Mouse (Mus musculus) forebrain, embryonic 11.5 days (tissue): Measurements from ENCODE around the gene Nrap. TPM values are rescaled to one million over a fixed set of nuclear protein-coding genes. Genes with fewer than 3 reads are reported as not detected.
"Not testable (repeated sequence)": the region's sequence is repeated elsewhere in the genome, so short reads cannot be mapped to it uniquely, and the experiment has no call there.

ENCODE experiments used
- ATAC-seq: fragments of 200-750 bp; cut with Nextera tagmentation; replicated peaks from 2 replicates; pipeline ENCODE4 v1.8.0; 2017; ENCODE audit warnings: moderate TSS enrichment; ENCODE audit not compliant: low FRiP score
- DNase-seq: peaks from one replicate; pipeline ENCODE4 v3.0.0-alpha.2; 2017; ENCODE audit warnings: low spot score
- H3K27ac ChIP-seq: fragments of 300-500 bp; sonication (generic); 2 replicates; pipeline ENCODE4 v1.5.1; 2014; ENCODE audit warnings: low read depth, low read length
- H3K27me3 ChIP-seq: fragments of 300-500 bp; sonication (generic); 2 replicates; pipeline ENCODE4 v1.6.1; 2014; ENCODE audit warnings: mild to moderate bottlenecking, low read length, mixed read lengths; ENCODE audit not compliant: control insufficient read depth, insufficient read depth
- H3K36me3 ChIP-seq: fragments of 300-500 bp; sonication (generic); 2 replicates; pipeline ENCODE4 v1.6.1; 2014; ENCODE audit warnings: mild to moderate bottlenecking, low read length, moderate library complexity, mixed read lengths; ENCODE audit not compliant: control insufficient read depth, insufficient read depth
- H3K4me1 ChIP-seq: fragments of 300-500 bp; sonication (generic); replicated peaks from 2 replicates; pipeline ENCODE4 v1.6.1; 2014; ENCODE audit warnings: low read length, mixed read lengths; ENCODE audit not compliant: control insufficient read depth, insufficient read depth
- H3K4me2 ChIP-seq: fragments of 300-500 bp; sonication (generic); 2 replicates; pipeline ENCODE4 v1.6.1; 2014; ENCODE audit warnings: low read depth, mild to moderate bottlenecking, low read length, moderate library complexity, mixed read lengths; ENCODE audit not compliant: severe bottlenecking
- H3K4me3 ChIP-seq: fragments of 300-500 bp; sonication (generic); 2 replicates; pipeline ENCODE4 v1.5.1; 2014; ENCODE audit warnings: low read depth, low read length
- H3K9ac ChIP-seq: fragments of 300-500 bp; sonication (generic); 2 replicates; pipeline ENCODE4 v1.6.1; 2014; ENCODE audit warnings: low read length
- H3K9me3 ChIP-seq: fragments of 300-500 bp; sonication (generic); 2 replicates; pipeline ENCODE4 v1.6.1; 2016; ENCODE audit warnings: low read length, mixed read lengths; ENCODE audit not compliant: control insufficient read depth
- WGBS: fragments of 180-500 bp; shearing (Covaris S2); extraction: QIAGEN DNeasy Blood & Tissue Kit; methylation state at CpG from one replicate; pipeline ENCODE4 v1.1.7; 2014; 5-methylcytosine and 5-hydroxymethylcytosine counted together
- polyA plus RNA-seq: library from polyadenylated mRNA; unstranded; fragments of >200 nt; fragmentation: Nextera tagmentation; extraction: Ambion mirVana; gene quantifications from 2 replicates; pipeline ENCODE4 v1.2.1, GENCODE M21; 2014

Nrap gene
- polyA plus RNA-seq, 1 experiment from 2014 or later, result 0.17 TPM

- no peaks in the 10 kb centered on the region for H3K27me3 ChIP-seq
- no peaks in the 10 kb centered on the region for H3K9me3 ChIP-seq
- H3K27ac ChIP-seq, result no peak overlapping the region
- no peaks in the 10 kb centered on the region for H3K4me1 ChIP-seq
- ATAC-seq, result no peak
- H3K4me2 ChIP-seq, result no peak overlapping the region
- H3K9ac ChIP-seq, result no peak overlapping the region
- WGBS, result 57% methylated on average over 12 of the region's 12 CpGs
- H3K36me3 ChIP-seq, result no peaks in the 10 kb centered on the region
- H3K4me3 ChIP-seq, result no peak overlapping the region
- DNase-seq, result peak; percentile 57
Observed at GRCm38 (mm10) chr19:56423370-56423769, 33.5 kb upstream of the Nrap start.

- H3K4me2 ChIP-seq, result no peak overlapping the region
- H3K4me3 ChIP-seq, result no peak overlapping the region
- no peak overlapping the region for H3K9ac ChIP-seq
- DNase-seq (peak; percentile 90), ATAC-seq (0 out of 2 replicates have a peak, but pooled peaks have one; percentile 27)
- no peak overlapping the region for H3K27ac ChIP-seq
- H3K9me3 ChIP-seq, result no peaks in the 10 kb centered on the region
- no peaks in the 10 kb centered on the region for H3K4me1 ChIP-seq
- no peaks in the 10 kb centered on the region for H3K36me3 ChIP-seq
- no peaks in the 10 kb centered on the region for H3K27me3 ChIP-seq
- WGBS, result 35% methylated on average over 14 of the region's 14 CpGs
Observed at GRCm38 (mm10) chr19:56422476-56423338, 32.9 kb upstream of the Nrap start.

- Histone ChIP-seq H3K27ac (no peak overlapping the region), H3K4me2 (no peak overlapping the region), H3K36me3 (no peaks in the 10 kb centered on the region), H3K9ac (no peak overlapping the region), H3K4me3 (no peak overlapping the region), H3K27me3 (no peaks in the 10 kb centered on the region), H3K4me1 (no peaks in the 10 kb centered on the region), H3K9me3 (no peaks in the 10 kb centered on the region)
- DNase-seq (no peak), ATAC-seq (no peak)
- 89% methylated on average over 3 of the region's 3 CpGs for WGBS
Observed at GRCm38 (mm10) chr19:56420345-56420744, 30.5 kb upstream of the Nrap start.

- Histone ChIP-seq H3K27me3 (no peaks in the 10 kb centered on the region), H3K4me3 (no peak overlapping the region), H3K9me3 (no peaks in the 10 kb centered on the region), H3K9ac (no peak overlapping the region), H3K4me1 (no peaks in the 10 kb centered on the region), H3K4me2 (no peak overlapping the region), H3K36me3 (no peaks in the 10 kb centered on the region), H3K27ac (no peak overlapping the region)
- ATAC-seq (no peak), DNase-seq (no peak)
- 72% methylated on average over 9 of the region's 9 CpGs for WGBS
Observed at GRCm38 (mm10) chr19:56419452-56419851, 29.6 kb upstream of the Nrap start.

GRCm38 (mm10) chr19:56418404-56418803 lies 28.6 kb upstream of the Nrap start:
- Histone ChIP-seq H3K9me3 (no peaks in the 10 kb centered on the region), H3K27me3 (no peaks in the 10 kb centered on the region), H3K9ac (no peak overlapping the region), H3K36me3 (no peaks in the 10 kb centered on the region), H3K4me2 (no peak overlapping the region), H3K4me1 (no peaks in the 10 kb centered on the region), H3K4me3 (no peak overlapping the region), H3K27ac (no peak overlapping the region)
- WGBS, result 87% methylated on average over 4 of the region's 4 CpGs
- no peak for DNase-seq
- ATAC-seq, result no peak

GRCm38 (mm10) chr19:56409884-56410283 lies 20.0 kb upstream of the Nrap start:
- not testable (repeated sequence) for H3K4me2 ChIP-seq, ATAC-seq, H3K9me3 ChIP-seq, H3K4me1 ChIP-seq, H3K27ac ChIP-seq, H3K36me3 ChIP-seq, H3K4me3 ChIP-seq, H3K27me3 ChIP-seq, DNase-seq, H3K9ac ChIP-seq
- 94% methylated on average over 4 of the region's 4 CpGs for WGBS

GRCm38 (mm10) chr19:56406581-56406980 lies 16.7 kb upstream of the Nrap start:
- no peaks in the 10 kb centered on the region for H3K4me1 ChIP-seq
- no peak overlapping the region for H3K27ac ChIP-seq
- no peaks in the 10 kb centered on the region for H3K9me3 ChIP-seq
- WGBS, result 95% methylated on average over 7 of the region's 7 CpGs
- no peak overlapping the region for H3K9ac ChIP-seq
- no peak for ATAC-seq
- H3K36me3 ChIP-seq, result no peaks in the 10 kb centered on the region
- H3K27me3 ChIP-seq, result no peaks in the 10 kb centered on the region
- H3K4me3 ChIP-seq, result no peak overlapping the region
- no peak for DNase-seq
- H3K4me2 ChIP-seq, result no peak overlapping the region

GRCm38 (mm10) chr19:56405824-56406223 lies 16.0 kb upstream of the Nrap start:
- no peak overlapping the region for H3K9ac ChIP-seq
- H3K36me3 ChIP-seq, result no peaks in the 10 kb centered on the region
- no peak overlapping the region for H3K4me2 ChIP-seq
- no peak overlapping the region for H3K27ac ChIP-seq
- H3K27me3 ChIP-seq, result no peaks in the 10 kb centered on the region
- no peak for DNase-seq
- WGBS, result 91% methylated on average over 4 of the region's 4 CpGs
- ATAC-seq, result no peak
- H3K4me3 ChIP-seq, result no peak overlapping the region
- no peaks in the 10 kb centered on the region for H3K9me3 ChIP-seq
- no peaks in the 10 kb centered on the region for H3K4me1 ChIP-seq

GRCm38 (mm10) chr19:56401864-56402263 lies 12.0 kb upstream of the Nrap start:
- Histone ChIP-seq H3K4me1 (no peaks in the 10 kb centered on the region; the same call in 1 of the 2 replicates), H3K27me3 (no peaks in the 10 kb centered on the region), H3K9ac (no peak overlapping the region), H3K27ac (no peak overlapping the region), H3K36me3 (no peaks in the 10 kb centered on the region), H3K4me3 (no peak overlapping the region), H3K4me2 (no peak overlapping the region), H3K9me3 (no peaks in the 10 kb centered on the region)
- WGBS, result 78% methylated on average over 6 of the region's 6 CpGs
- no peak for ATAC-seq
- DNase-seq, result no peak
